Mouse (Mus musculus): Measurements from ENCODE around the gene Tmem186. TPM values are rescaled to one million over a fixed set of nuclear protein-coding genes. Genes with fewer than 3 reads are reported as not detected.
A peak's percentile ranks its signal among the peaks of the same experiment; 100 is the strongest.

Tmem186 gene
- polyA plus RNA-seq, 1 experiment from 2014 or later = 7.0 TPM

- Histone ChIP-seq H3K4me2 (ENCODE audit: low read depth, low read length) (peak overlapping the region; percentile 50), H3K36me3 (replicated peaks; ENCODE audit: insufficient read depth, low read length) (peaks cover 8% of the 10 kb centered on the region; the same call in 1 of the 2 replicates), H3K9me3 (ENCODE audit: low read length) (no peaks in the 10 kb centered on the region), H3K4me1 (ENCODE audit: insufficient read depth) (peaks cover 13% of the 10 kb centered on the region), H3K9ac (replicated peaks) (peak overlapping the region; percentile 57), H3K27me3 (ENCODE audit: insufficient read depth, low read length) (no peaks in the 10 kb centered on the region), H3K27ac (ENCODE audit: low read depth) (peak overlapping the region; percentile 93), H3K4me3 (ENCODE audit: low read depth, low read length) (0 out of 2 replicates have a peak overlapping the region, but pooled peaks have one; percentile 8)
- TF ChIP-seq EP300 (IDR thresholded peaks at IDR 0.05; ENCODE audit: low read depth) = no peak
- TF ChIP-seq CTCF (IDR thresholded peaks at IDR 0.05; ENCODE audit: low read depth) = no peak
- ATAC-seq (peak; percentile 69), DNase-seq (peak; percentile 24)
- WGBS (ENCODE audit: insufficient replicate concordance) = 61% methylated on average over 4 of the region's 4 CpGs
These were observed 24.5 kb downstream of the Tmem186 start for GRCm38 (mm10) chr16:8613039-8613438.

- TF ChIP-seq EP300 (IDR thresholded peaks at IDR 0.05; ENCODE audit: low read depth) (peak; percentile 98), CTCF (IDR thresholded peaks at IDR 0.05; ENCODE audit: low read depth) (no peak)
- WGBS (ENCODE audit: insufficient replicate concordance) = 62% methylated on average over 8 of the region's 8 CpGs
- Histone ChIP-seq H3K27ac (ENCODE audit: low read depth) (peak overlapping the region; percentile 93), H3K36me3 (replicated peaks; ENCODE audit: insufficient read depth, low read length) (peaks cover 12% of the 10 kb centered on the region), H3K4me2 (ENCODE audit: low read depth, low read length) (peak overlapping the region; percentile 50), H3K9ac (replicated peaks) (peak overlapping the region; percentile 57), H3K27me3 (ENCODE audit: insufficient read depth, low read length) (no peaks in the 10 kb centered on the region), H3K4me3 (ENCODE audit: low read depth, low read length) (no peak overlapping the region), H3K9me3 (ENCODE audit: low read length) (no peaks in the 10 kb centered on the region), H3K4me1 (ENCODE audit: insufficient read depth) (peaks cover 13% of the 10 kb centered on the region)
- peak; percentile 71 for DNase-seq
- peak; percentile 99 for ATAC-seq
These were observed 25.1 kb downstream of the Tmem186 start for GRCm38 (mm10) chr16:8612214-8613005.

GRCm38 (mm10) chr16:8610397-8610796, 27.1 kb downstream of the Tmem186 start:
- no peaks in the 10 kb centered on the region for H3K9me3 ChIP-seq (ENCODE audit: low read length)
- WGBS (ENCODE audit: insufficient replicate concordance) = 68% methylated on average over 3 of the region's 3 CpGs
- H3K27ac ChIP-seq (ENCODE audit: low read depth) = no peak overlapping the region
- H3K4me1 ChIP-seq (ENCODE audit: insufficient read depth) = peaks cover 13% of the 10 kb centered on the region
- DNase-seq (no peak), ATAC-seq (no peak)
- peaks cover 9% of the 10 kb centered on the region for H3K36me3 ChIP-seq (replicated peaks; ENCODE audit: insufficient read depth, low read length)
- H3K27me3 ChIP-seq (ENCODE audit: insufficient read depth, low read length) = no peaks in the 10 kb centered on the region
- H3K4me2 ChIP-seq (ENCODE audit: low read depth, low read length) = no peak overlapping the region
- no peak for TF ChIP-seq CTCF (IDR thresholded peaks at IDR 0.05; ENCODE audit: low read depth)
- TF ChIP-seq EP300 (IDR thresholded peaks at IDR 0.05; ENCODE audit: low read depth) = no peak
- no peak overlapping the region for H3K4me3 ChIP-seq (ENCODE audit: low read depth, low read length)
- H3K9ac ChIP-seq (replicated peaks) = no peak overlapping the region

- WGBS (ENCODE audit: insufficient replicate concordance) = 40% methylated on average over 3 of the region's 3 CpGs
- peak; percentile 29 for DNase-seq
- Histone ChIP-seq H3K4me1 (ENCODE audit: insufficient read depth) (peaks cover 4% of the 10 kb centered on the region; the same call in 1 of the 2 replicates), H3K4me3 (ENCODE audit: low read depth, low read length) (no peak overlapping the region), H3K9me3 (ENCODE audit: low read length) (no peaks in the 10 kb centered on the region), H3K36me3 (replicated peaks; ENCODE audit: insufficient read depth, low read length) (peaks cover 3% of the 10 kb centered on the region; the same call in 1 of the 2 replicates), H3K4me2 (ENCODE audit: low read depth, low read length) (no peak overlapping the region), H3K27me3 (ENCODE audit: insufficient read depth, low read length) (no peaks in the 10 kb centered on the region), H3K9ac (replicated peaks) (no peak overlapping the region), H3K27ac (ENCODE audit: low read depth) (peak overlapping the region; percentile 70)
- ATAC-seq = peak; percentile 96
- TF ChIP-seq CTCF (IDR thresholded peaks at IDR 0.05; ENCODE audit: low read depth) (no peak), EP300 (IDR thresholded peaks at IDR 0.05; ENCODE audit: low read depth) (0 out of 2 replicates have a peak, but pooled peaks have one; percentile 61)
These were observed 33.7 kb downstream of the Tmem186 start for GRCm38 (mm10) chr16:8603789-8604188.

DNA sequence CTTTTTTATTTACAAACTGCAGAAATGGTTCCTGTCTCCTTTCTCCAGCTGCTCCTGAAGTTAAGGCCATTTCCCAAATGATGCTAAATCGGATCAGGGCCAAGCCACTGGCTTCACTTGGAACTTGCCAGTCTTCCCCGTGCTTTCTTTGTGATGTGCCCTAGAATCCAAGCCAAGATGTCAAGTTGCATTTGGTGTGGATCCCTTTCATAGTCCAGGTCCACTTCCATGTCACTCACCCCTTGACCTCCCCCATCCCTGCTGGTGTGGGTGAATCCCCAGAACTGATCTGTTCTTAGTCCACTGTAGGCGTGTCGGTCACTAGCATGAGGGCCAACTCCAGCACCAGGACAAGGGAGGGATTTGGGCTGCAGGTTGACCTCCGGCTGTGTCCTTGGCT, 40.0 kb downstream of the Tmem186 start:
- H3K4me1 ChIP-seq (ENCODE audit: insufficient read depth) = no peaks in the 10 kb centered on the region
- 81% methylated on average over 5 of the region's 5 CpGs for WGBS (ENCODE audit: insufficient replicate concordance)
- no peaks in the 10 kb centered on the region for H3K36me3 ChIP-seq (replicated peaks; ENCODE audit: insufficient read depth, low read length)
- no peak overlapping the region for H3K4me3 ChIP-seq (ENCODE audit: low read depth, low read length)
- no peak overlapping the region for H3K4me2 ChIP-seq (ENCODE audit: low read depth, low read length)
- no peak for DNase-seq
- no peak overlapping the region for H3K27ac ChIP-seq (ENCODE audit: low read depth)
- ATAC-seq = no peak
- no peak for TF ChIP-seq EP300 (IDR thresholded peaks at IDR 0.05; ENCODE audit: low read depth)
- TF ChIP-seq CTCF (IDR thresholded peaks at IDR 0.05; ENCODE audit: low read depth) = no peak
- no peak overlapping the region for H3K9ac ChIP-seq (replicated peaks)
- H3K9me3 ChIP-seq (ENCODE audit: low read length) = no peaks in the 10 kb centered on the region
- H3K27me3 ChIP-seq (ENCODE audit: insufficient read depth, low read length) = no peaks in the 10 kb centered on the region

GRCm38 (mm10) chr16:8596336-8596735, 41.2 kb downstream of the Tmem186 start:
- ATAC-seq = no peak
- Histone ChIP-seq H3K4me1 (ENCODE audit: insufficient read depth) (no peaks in the 10 kb centered on the region), H3K27ac (ENCODE audit: low read depth) (no peak overlapping the region), H3K4me3 (ENCODE audit: low read depth, low read length) (no peak overlapping the region), H3K4me2 (ENCODE audit: low read depth, low read length) (no peak overlapping the region), H3K9ac (replicated peaks) (no peak overlapping the region), H3K27me3 (ENCODE audit: insufficient read depth, low read length) (no peaks in the 10 kb centered on the region), H3K36me3 (replicated peaks; ENCODE audit: insufficient read depth, low read length) (no peaks in the 10 kb centered on the region), H3K9me3 (ENCODE audit: low read length) (no peaks in the 10 kb centered on the region)
- no peak for DNase-seq
- TF ChIP-seq CTCF (IDR thresholded peaks at IDR 0.05; ENCODE audit: low read depth) (no peak), EP300 (IDR thresholded peaks at IDR 0.05; ENCODE audit: low read depth) (no peak)
- 74% methylated on average over 4 of the region's 4 CpGs for WGBS (ENCODE audit: insufficient replicate concordance)

Measured in liver, postnatal 0 days (tissue).